Mouse (Mus musculus): ENCODE data around the gene Shmt1. TPM values are rescaled to one million over a fixed set of nuclear protein-coding genes. Genes with fewer than 3 reads are reported as not detected.

The Shmt1 gene
- polyA plus RNA-seq, 1 experiment: not detected

DNA sequence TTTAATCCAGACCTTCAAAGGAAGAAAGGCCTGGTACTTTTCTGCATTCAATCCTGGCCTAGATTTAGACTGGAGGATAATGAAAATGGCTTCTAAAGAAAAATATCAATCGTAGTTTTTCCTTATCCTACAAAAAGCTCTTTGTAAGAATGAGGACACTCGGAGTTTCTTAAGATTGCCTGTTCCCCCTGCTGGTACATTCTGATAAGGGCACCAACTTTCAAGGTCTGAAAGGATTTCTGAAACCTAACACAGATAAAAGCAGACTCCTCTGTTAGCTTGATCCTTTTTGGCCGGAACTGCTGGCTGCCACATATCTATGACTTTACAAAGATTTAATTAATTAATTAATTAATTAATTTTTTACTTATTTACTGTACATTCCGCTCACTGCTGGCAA lies 44.5 kb downstream of the Shmt1 start:
- Histone ChIP-seq H3K27ac (ENCODE audit: insufficient read depth, low read depth, low read length) (no peak overlapping the region), H3K4me1 (ENCODE audit: control insufficient read depth, insufficient read depth, low read length) (no peaks in the 10 kb centered on the region), H3K4me3 (ENCODE audit: insufficient read depth, low read depth, low read length) (no peak overlapping the region)
- WGBS: 69% methylated on average over 4 of the region's 4 CpGs
- TF ChIP-seq CTCF (IDR thresholded peaks at IDR 0.05; ENCODE audit: insufficient read depth, low read depth, low read length) (no peak), POLR2A (IDR thresholded peaks at IDR 0.05; ENCODE audit: insufficient read depth, low read depth, low read length) (no peak)

DNA sequence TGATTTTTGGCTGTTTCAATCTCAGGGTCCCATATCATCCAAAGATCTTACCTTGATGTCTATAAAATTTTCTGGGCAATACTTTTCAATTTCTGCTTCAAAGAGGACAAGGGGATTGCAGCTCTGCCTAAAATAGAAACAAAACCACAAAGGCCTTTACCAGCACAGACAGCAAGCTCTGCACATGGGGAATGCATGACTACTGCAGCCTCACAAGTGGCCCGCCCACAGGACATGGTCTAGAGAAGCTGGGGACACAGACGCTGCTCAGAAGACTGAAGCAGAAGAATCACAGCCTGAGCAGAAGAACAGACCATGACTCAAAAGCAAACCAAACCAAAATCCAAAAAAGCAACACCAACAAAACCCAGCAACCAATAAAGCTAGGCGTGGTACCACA lies 49.8 kb downstream of the Shmt1 start:
- WGBS: 87% methylated on average over 3 of the region's 3 CpGs
- TF ChIP-seq POLR2A (IDR thresholded peaks at IDR 0.05; ENCODE audit: insufficient read depth, low read depth, low read length): no peak
- TF ChIP-seq CTCF (IDR thresholded peaks at IDR 0.05; ENCODE audit: insufficient read depth, low read depth, low read length): no peak
- Histone ChIP-seq H3K27ac (ENCODE audit: insufficient read depth, low read depth, low read length) (no peak overlapping the region), H3K4me1 (ENCODE audit: control insufficient read depth, insufficient read depth, low read length) (no peaks in the 10 kb centered on the region), H3K4me3 (ENCODE audit: insufficient read depth, low read depth, low read length) (no peak overlapping the region)

DNA sequence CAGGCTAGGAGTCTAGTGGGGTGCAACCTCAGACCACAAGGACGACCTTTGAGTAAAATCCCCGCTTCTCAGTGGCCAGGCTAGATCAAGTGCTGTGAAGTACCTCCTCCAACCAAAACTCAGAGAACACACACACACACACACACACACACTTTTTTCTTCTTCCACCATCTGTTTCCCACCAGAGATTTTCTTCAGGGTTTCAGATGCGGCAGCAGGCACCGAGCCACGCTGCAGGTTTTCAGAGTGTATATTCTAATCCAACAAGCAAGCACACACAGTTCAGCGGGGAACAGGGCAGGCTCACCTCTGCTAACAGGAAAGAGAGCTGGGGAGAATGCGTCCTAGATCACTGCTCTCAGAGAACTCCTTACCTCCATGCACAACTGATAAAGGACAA lies 55.9 kb downstream of the Shmt1 start:
- Histone ChIP-seq H3K4me1 (ENCODE audit: control insufficient read depth, insufficient read depth, low read length) (no peaks in the 10 kb centered on the region), H3K27ac (ENCODE audit: insufficient read depth, low read depth, low read length) (no peak overlapping the region), H3K4me3 (ENCODE audit: insufficient read depth, low read depth, low read length) (no peak overlapping the region)
- TF ChIP-seq POLR2A (IDR thresholded peaks at IDR 0.05; ENCODE audit: insufficient read depth, low read depth, low read length) (no peak), CTCF (IDR thresholded peaks at IDR 0.05; ENCODE audit: insufficient read depth, low read depth, low read length) (no peak)
- 90% methylated on average over 7 of the region's 7 CpGs for WGBS

DNA sequence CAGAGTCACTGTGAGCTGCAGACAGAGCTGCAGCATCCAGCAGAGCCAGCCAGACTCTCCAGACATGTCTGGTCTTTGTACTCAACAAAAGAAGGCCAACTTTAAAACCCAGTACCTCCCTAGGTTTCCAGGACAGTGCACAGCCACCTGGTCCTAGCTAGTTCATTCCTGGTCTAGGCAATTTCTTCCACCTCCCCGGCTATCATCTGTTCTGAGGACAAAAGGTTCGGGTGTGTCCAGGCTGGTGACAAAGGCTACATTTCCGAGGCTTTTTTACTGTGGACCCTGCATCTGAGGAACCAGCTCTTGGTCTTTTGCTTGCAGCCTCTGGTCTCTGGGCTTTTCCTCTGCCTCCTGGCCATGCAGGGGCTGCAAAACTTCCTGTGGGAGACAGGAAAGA lies 71.2 kb downstream of the Shmt1 start:
- 75% methylated on average over 3 of the region's 3 CpGs for WGBS
- Histone ChIP-seq H3K4me3 (ENCODE audit: insufficient read depth, low read depth, low read length) (no peak overlapping the region), H3K4me1 (ENCODE audit: control insufficient read depth, insufficient read depth, low read length) (no peaks in the 10 kb centered on the region), H3K27ac (ENCODE audit: insufficient read depth, low read depth, low read length) (no peak overlapping the region)
- TF ChIP-seq POLR2A (IDR thresholded peaks at IDR 0.05; ENCODE audit: insufficient read depth, low read depth, low read length): no peak
- no peak for TF ChIP-seq CTCF (IDR thresholded peaks at IDR 0.05; ENCODE audit: insufficient read depth, low read depth, low read length)

Other genes starting within 250 kb of the Shmt1 start
- not detected in 2 replicates for gene Llgl1, start 112.0 kb downstream of the Shmt1 start, polyA plus RNA-seq (2012; ENCODE audit: insufficient read depth, insufficient read length, low replicate concordance, missing spikeins)
- gene Flii, start 84.5 kb downstream of the Shmt1 start, polyA plus RNA-seq (2012; ENCODE audit: insufficient read depth, insufficient read length, low replicate concordance, missing spikeins): not detected in 2 replicates
- gene Mief2, start 83.3 kb downstream of the Shmt1 start, polyA plus RNA-seq (2012; ENCODE audit: insufficient read depth, insufficient read length, low replicate concordance, missing spikeins): not detected in 2 replicates
- gene Top3a, start 34.4 kb downstream of the Shmt1 start, polyA plus RNA-seq (2012; ENCODE audit: insufficient read depth, insufficient read length, low replicate concordance, missing spikeins): not detected in 2 replicates
- not detected in 2 replicates for gene Smcr8, start 34.2 kb downstream of the Shmt1 start, polyA plus RNA-seq (2012; ENCODE audit: insufficient read depth, insufficient read length, low replicate concordance, missing spikeins)
- not detected in 2 replicates for gene Dhrs7b, start 18.9 kb upstream of the Shmt1 start, polyA plus RNA-seq (2012; ENCODE audit: insufficient read depth, insufficient read length, low replicate concordance, missing spikeins)
- gene Tmem11, start 67.6 kb upstream of the Shmt1 start, polyA plus RNA-seq (2012; ENCODE audit: insufficient read depth, insufficient read length, low replicate concordance, missing spikeins): not detected in 2 replicates
- gene Natd1, start 103.0 kb upstream of the Shmt1 start, polyA plus RNA-seq (2012; ENCODE audit: insufficient read depth, insufficient read length, low replicate concordance, missing spikeins): not detected in 2 replicates
- gene Map2k3, start 120.3 kb upstream of the Shmt1 start, polyA plus RNA-seq (2012; ENCODE audit: insufficient read depth, insufficient read length, low replicate concordance, missing spikeins): not detected in 2 replicates
- not detected in 2 replicates for gene Kcnj12, start 210.8 kb upstream of the Shmt1 start, polyA plus RNA-seq (2012; ENCODE audit: insufficient read depth, insufficient read length, low replicate concordance, missing spikeins)